Mouse (Mus musculus) gastrocnemius, postnatal 10 days (tissue): ENCODE measurements around the gene Glce. TPM values are rescaled to one million over a fixed set of nuclear protein-coding genes. Genes with fewer than 3 reads are reported as not detected.

Source experiments
- DNase-seq: peaks from one replicate; pipeline ENCODE4 v3.0.0; 2021; ENCODE audit warnings: mixed read lengths
- long read RNA-seq, 2 experiments: library from polyadenylated mRNA; stranded (forward); transcript quantifications; one replicate each; pipeline ENCODE4 v2.0.0; 2021
- total RNA-seq, 2 experiments: library from RNA; stranded (reverse); gene quantifications; 2 replicates each; pipeline ENCODE4 v1.2.3; 2021

The Glce gene
- 10 to 100 TPM; 15.3 to 18.3 TPM for total RNA-seq
- long read RNA-seq, experiment 1, full-length matches to known transcripts, result 12 of 15 reads
- long read RNA-seq, experiment 1, partial matches to known transcripts, result 0 of 15 reads
- long read RNA-seq, experiment 1, other reads (novel, unspliced or antisense), result 3 of 15 reads
- long read RNA-seq, experiment 2, full-length matches to known transcripts, result 11 of 15 reads
- long read RNA-seq, experiment 2, partial matches to known transcripts, result 0 of 15 reads
- long read RNA-seq, experiment 2, other reads (novel, unspliced or antisense), result 4 of 15 reads

DNA sequence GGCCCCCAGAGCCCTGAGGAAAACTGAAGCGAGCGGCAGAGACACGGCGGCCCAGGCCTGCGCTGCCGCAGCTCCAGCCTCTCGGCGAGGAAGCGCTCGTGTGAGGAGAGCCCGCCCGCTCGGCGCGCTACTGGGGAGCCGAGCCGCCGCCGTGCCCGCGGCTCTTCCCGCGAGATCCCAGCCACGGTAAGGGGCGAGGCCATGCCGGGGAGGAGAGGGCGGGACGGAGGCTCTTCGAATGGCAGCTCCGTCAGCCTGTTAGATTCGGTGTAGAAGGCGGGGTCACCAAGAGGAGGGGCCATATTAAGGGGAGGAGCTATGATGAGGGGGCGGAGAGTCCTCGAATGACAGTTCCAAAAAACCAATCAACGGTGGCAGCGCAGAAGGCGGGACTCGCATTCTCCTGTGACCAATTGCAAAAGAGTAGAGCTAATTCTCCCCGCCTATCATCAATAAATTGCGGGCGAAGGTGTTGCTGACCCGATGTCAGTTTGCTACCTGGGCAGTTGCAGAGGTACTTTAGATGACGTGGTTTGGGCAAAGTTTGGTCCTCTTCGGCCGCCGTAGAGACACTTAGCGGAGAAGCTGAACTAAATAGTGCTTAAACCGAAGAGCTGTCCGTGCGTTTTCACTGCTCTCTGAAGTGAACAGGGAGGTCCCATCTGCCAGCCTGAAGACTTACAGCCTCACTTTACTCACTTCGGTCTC lies at the start of gene Glce:
Gene Glce, minus strand, starts transcription at position 148 of the 708 bp plus-strand sequence.
- peak; percentile 94 for DNase-seq

DNA sequence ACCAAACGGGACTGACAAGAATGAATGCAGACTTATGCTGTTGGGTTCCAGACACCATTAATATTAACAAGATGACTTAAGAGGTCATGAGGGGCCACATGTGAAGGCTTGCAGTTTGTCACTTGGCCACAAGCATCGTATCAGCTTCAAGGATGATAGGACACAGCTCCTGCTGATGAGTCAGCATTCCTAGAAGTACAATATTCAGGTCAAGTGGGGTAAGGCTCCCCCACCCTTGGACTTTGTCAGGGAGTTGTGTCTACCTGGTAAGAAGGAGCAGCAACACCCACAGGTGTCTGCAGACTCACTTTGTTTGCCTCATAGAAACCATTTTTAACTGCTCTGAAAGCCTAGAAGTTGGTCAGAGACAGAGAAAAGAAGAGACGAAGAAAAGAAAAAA lies 49.8 kb upstream of the Glce start:
- no peak for DNase-seq

DNA sequence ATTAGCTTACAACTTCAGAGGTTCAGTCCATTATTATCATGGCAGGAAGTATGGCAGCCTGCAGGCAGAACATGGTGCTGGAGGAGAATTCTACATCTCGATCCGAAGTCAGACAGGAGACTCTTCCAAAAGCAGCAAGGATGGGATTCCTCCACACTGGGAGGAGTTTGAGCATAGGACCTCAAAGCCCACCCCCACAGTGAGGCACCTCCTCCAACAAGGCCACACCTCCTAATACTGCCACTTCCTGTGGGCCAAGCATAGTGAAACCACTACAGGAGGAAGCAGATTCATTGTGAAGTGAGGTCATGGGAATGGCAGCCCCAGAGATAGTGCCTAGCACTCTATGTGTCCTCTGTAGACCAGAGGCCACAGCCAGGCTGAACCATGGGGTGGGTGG lies 48.5 kb upstream of the Glce start:
- DNase-seq, result no peak

DNA sequence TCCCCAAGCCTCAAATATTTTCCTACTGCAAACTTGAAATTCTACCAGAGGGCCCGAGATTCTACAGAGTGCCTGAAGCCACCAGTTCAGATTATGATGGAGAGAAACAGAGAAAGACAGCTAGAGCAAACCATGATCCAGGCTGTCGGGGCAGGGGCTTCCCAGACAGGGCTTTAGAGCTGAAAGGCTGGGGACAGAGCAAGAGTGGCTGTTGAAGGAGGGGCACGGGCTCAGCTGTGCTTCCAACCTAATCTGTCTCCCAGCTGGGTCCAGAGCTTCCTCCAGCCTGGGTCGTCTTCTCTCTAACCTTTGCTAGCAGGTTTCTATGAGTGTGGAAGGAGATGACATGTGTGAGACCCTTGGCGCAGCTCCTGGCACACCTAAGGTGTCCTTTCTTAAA lies 44.2 kb upstream of the Glce start:
- no peak for DNase-seq

GRCm38 (mm10) chr9:62166186-62166585 lies 43.7 kb upstream of the Glce start:
- DNase-seq, result peak; percentile 38

DNA sequence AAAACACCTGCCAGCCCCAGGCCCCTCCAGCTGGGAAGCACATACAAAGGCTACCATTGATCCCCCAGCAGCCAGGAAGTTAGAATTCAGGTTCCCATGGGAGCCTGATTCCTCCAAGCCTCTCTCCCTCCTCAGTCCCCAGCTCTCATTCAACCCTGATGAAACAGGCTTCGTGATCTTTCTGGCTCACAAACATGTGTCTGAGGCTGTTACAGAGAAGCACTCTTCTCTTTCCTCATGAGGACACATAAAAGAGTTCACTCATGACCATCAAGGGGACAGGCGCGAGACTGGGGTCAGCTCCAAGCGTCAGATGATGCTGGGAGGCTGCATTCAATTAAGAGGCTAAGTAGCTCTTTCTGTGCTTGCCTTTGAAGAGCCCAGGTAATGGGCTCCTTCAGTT lies 40.4 kb upstream of the Glce start:
- no peak for DNase-seq

- no peak for DNase-seq
Observed at GRCm38 (mm10) chr9:62160788-62161187, 38.3 kb upstream of the Glce start.

- no peak for DNase-seq
Observed at GRCm38 (mm10) chr9:62158746-62159145, 36.3 kb upstream of the Glce start.

- no peak for DNase-seq
Observed at GRCm38 (mm10) chr9:62155821-62156220, 33.4 kb upstream of the Glce start.

- no peak for DNase-seq
Observed at GRCm38 (mm10) chr9:62155400-62155799, 32.9 kb upstream of the Glce start.

DNA sequence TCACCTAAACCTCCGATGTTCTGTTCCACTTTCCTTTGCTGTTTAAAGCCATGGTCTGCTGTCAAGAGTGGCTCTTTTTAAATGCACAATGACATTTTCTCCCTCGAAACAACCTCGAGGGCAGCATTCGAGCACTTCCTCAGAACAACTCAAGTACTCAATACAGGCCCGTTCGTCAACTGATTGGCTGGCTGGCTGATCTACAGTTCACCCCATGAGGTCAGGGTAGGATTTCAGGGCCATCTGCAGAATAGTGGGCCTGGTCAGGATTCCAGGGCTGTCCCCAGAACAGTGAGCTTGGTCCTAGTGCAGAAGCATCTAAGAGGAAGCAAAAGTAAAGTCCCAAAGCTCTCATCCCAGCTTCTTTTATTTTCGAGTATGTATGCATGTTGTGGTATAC lies 32.5 kb upstream of the Glce start:
- DNase-seq, result no peak

DNA sequence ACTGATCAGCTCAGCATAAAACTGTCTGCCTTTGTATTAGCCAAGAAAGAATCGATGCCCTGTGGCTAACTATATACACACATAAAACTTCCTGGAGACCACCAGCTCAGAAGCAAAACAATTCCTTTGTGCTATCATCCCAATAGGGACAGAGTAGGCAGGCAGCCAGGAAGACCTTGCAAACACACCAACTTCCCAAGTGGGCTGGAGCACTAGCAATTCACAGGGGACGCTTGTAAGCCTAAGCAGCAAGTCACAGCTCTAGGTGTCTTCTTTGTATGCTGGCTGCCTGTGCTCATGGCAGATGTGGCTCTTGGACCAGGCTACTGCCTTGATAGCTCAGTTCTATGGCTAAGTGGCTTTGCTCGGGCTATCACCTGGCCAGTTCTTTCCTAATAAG lies 32.1 kb upstream of the Glce start:
- DNase-seq, result no peak

DNA sequence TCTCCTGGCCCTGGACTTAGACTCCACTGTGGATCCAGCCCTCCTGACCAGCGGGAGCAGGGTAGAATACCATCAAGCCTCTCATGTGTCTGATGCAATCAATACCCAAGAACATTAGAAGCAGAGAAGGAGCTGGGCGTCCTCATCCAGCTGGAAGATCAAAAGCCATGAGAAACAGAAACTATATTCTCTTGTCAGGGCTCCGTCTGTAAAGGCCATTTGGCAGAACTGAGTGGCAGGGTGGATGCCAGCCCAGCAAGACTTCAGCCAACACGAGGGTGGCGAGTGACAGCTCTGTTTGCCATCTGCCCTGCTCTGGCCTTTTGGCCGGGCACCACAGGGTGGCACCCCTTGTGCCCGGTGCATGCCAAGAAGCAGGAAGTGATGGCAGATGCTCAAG lies 30.8 kb upstream of the Glce start:
- DNase-seq, result peak; percentile 65

DNA sequence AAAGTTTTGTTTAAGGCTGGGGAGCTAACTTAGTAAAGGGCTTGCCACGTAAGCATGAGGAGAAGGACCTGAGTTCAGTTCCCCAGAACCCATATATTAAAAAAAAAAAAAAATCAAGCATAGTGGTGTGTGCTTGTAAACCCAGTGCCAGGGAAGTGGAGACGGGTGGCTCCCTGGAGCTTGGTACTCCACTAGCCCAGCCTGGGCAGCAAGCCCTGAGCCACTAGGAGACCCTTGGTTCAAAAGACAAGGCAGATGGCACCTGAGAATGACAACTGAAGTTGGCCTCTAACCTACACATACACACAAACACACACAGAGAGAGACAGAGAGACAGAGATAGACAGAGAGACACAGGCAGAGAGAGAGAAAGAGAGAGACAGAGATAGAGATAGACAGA lies 30.1 kb upstream of the Glce start:
- no peak for DNase-seq

DNA sequence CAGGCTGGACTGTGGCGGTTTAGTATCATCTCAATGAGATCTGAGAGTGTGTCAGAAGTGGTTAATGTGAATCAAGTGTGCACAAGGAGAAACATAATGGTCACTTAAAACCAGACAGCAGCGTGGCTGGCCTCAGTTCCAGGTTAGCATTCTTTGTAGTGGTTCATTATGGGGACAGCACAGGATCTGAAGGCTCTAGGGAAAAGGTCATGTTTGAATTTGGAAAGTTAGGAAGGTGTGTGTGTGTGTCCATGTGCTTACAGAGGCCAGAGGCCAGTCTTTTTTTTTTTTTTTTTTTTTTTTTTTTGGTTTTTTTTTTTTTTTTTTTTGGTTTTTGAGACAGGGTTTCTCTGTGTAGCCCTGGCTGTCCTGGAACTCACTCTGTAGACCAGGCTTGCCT lies 22.7 kb upstream of the Glce start:
- DNase-seq, result no peak

GRCm38 (mm10) chr9:62143428-62143827 lies 21.0 kb upstream of the Glce start:
- no peak for DNase-seq

GRCm38 (mm10) chr9:62139027-62139426 lies 16.6 kb upstream of the Glce start:
- DNase-seq, result no peak

DNA sequence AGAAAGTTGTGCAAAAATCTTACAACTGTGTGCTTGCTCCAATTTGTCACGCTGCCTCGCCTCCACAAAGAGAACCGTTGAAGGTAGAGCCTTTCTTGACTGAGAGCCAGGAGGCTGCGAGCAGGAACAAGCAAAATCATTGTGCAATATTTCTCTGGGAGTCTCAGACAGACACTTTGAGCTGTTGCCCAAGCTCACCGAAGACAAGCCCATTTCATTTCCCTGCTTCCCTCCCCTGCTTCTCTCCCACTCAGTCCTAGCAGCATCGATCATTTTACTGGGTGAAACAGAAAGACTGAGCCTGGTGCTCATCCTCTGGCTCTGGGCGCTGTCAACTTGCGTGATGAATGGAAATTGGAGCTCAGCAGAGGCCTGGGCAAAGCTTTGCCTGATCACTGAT lies 14.8 kb upstream of the Glce start:
- DNase-seq, result no peak

DNA sequence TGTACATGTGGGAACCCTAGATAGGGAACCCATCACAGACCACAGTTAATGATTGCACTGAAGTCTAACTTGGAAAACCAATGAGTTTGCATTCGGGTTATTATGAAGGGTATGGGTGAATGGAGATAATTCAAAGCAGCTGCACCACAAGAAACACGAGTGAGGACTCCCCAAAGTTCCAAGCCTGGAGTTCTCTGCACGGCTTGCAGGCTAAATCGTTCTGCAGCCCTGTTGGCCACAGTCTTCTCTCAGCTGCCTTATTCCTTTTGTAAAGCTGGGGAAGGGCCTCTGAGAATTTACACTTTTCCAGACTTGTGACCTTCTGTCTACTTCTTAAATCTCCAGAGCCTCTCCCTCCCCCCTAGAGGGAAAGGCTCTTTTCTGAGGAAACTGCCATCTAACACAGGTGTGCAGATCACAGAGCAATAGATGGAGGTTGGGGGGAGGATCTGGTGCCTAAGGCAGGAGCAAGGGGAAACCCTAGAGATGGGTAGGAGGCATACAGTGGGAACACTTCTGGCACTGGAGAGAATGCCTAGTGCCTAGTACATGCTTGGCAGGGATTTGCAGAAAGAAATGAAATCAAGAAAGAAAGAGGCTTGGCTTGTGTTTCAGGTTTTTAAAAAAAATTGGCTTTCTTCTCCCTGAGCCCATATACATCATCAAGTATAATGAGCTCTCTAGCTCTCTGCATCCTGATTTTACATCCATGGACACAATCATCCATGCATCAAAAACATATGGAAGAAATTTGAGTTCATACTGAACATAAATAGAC lies 9.7 kb upstream of the Glce start:
- no peak for DNase-seq

DNA sequence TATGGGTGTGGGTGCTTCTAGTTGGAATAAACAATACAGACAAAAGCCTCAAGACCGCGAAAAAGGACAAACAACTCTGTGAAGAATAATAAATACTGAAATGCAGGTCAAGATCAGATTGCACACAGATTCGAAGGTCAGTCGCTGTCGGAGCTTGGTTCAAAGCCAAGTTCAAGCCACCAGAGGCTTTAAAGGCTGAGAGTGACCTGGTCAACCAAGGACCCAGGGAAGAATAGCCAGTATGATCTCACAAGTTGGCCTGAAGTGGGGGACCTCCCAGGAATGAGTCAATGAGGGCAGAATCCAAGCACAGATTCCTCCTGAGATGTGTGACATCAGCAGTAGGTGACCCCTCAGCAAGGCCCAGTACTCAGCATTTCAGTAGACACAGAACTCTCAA lies 8.3 kb upstream of the Glce start:
- DNase-seq, result no peak

GRCm38 (mm10) chr9:62128056-62128455 lies 5.6 kb upstream of the Glce start:
- no peak for DNase-seq

GRCm38 (mm10) chr9:62125986-62126575 lies 3.6 kb upstream of the Glce start:
- no peak for DNase-seq

GRCm38 (mm10) chr9:62124266-62124665 lies 1.8 kb upstream of the Glce start:
- DNase-seq, result no peak
